Mouse (Mus musculus): ENCODE results near the gene Abca4.
A peak's percentile ranks its signal among the peaks of the same experiment; 100 is the strongest.

The Abca4 gene

GRCm38 (mm10) chr3:122043799-122044547 lies at the start of gene Abca4:
Gene Abca4 (plus strand): TSS chr3:122044443.
- no peak for DNase-seq (ENCODE audit: low read depth)

GRCm38 (mm10) chr3:121995125-121995524 lies 49.1 kb upstream of the Abca4 start:
- no peak for DNase-seq (ENCODE audit: low read depth)

- no peak for DNase-seq (ENCODE audit: low read depth)
Measured at GRCm38 (mm10) chr3:121999934-122000333, 44.3 kb upstream of the Abca4 start.

- no peak for DNase-seq (ENCODE audit: low read depth)
Measured at GRCm38 (mm10) chr3:122001568-122001967, 42.7 kb upstream of the Abca4 start.

GRCm38 (mm10) chr3:122009818-122010217 lies 34.4 kb upstream of the Abca4 start:
- no peak for DNase-seq (ENCODE audit: low read depth)

GRCm38 (mm10) chr3:122010292-122010691 lies 34.0 kb upstream of the Abca4 start:
- no peak for DNase-seq (ENCODE audit: low read depth)

GRCm38 (mm10) chr3:122012464-122012863 lies 31.8 kb upstream of the Abca4 start:
- DNase-seq (ENCODE audit: low read depth) = no peak

- no peak for DNase-seq (ENCODE audit: low read depth)
Measured at GRCm38 (mm10) chr3:122018421-122018820, 25.8 kb upstream of the Abca4 start.

GRCm38 (mm10) chr3:122019159-122019558 lies 25.1 kb upstream of the Abca4 start:
- DNase-seq (ENCODE audit: low read depth) = no peak

GRCm38 (mm10) chr3:122021029-122021652 lies 23.1 kb upstream of the Abca4 start:
- no peak for DNase-seq (ENCODE audit: low read depth)

- no peak for DNase-seq (ENCODE audit: low read depth)
Measured at GRCm38 (mm10) chr3:122022355-122022754, 21.9 kb upstream of the Abca4 start.

GRCm38 (mm10) chr3:122026676-122027075 lies 17.6 kb upstream of the Abca4 start:
- DNase-seq (ENCODE audit: low read depth) = no peak

- no peak for DNase-seq (ENCODE audit: low read depth)
Measured at GRCm38 (mm10) chr3:122027776-122028175, 16.5 kb upstream of the Abca4 start.

GRCm38 (mm10) chr3:122033248-122033837 lies 10.9 kb upstream of the Abca4 start:
- DNase-seq (ENCODE audit: low read depth) = peak; percentile 91

- DNase-seq (ENCODE audit: low read depth) = no peak
Measured at GRCm38 (mm10) chr3:122034240-122034639, 10.0 kb upstream of the Abca4 start.

GRCm38 (mm10) chr3:122035092-122035491 lies 9.2 kb upstream of the Abca4 start:
- no peak for DNase-seq (ENCODE audit: low read depth)

GRCm38 (mm10) chr3:122040522-122040921 lies 3.7 kb upstream of the Abca4 start:
- DNase-seq (ENCODE audit: low read depth) = no peak

GRCm38 (mm10) chr3:122043102-122043501 lies 1.1 kb upstream of the Abca4 start:
- DNase-seq (ENCODE audit: low read depth) = no peak

GRCm38 (mm10) chr3:122046187-122046620 lies 2.0 kb downstream of the Abca4 start:
- no peak for DNase-seq (ENCODE audit: low read depth)

- no peak for DNase-seq (ENCODE audit: low read depth)
Measured at GRCm38 (mm10) chr3:122047402-122047801, 3.2 kb downstream of the Abca4 start.

GRCm38 (mm10) chr3:122047921-122048861 lies 3.9 kb downstream of the Abca4 start:
- peak; percentile 65 for DNase-seq (ENCODE audit: low read depth)

GRCm38 (mm10) chr3:122049158-122049557 lies 4.9 kb downstream of the Abca4 start:
- no peak for DNase-seq (ENCODE audit: low read depth)
